Mouse (Mus musculus): ENCODE results near the gene Smyd3. TPM values are rescaled to one million over a fixed set of nuclear protein-coding genes. Genes with fewer than 3 reads are reported as not detected.

Gene Smyd3
- polyA plus RNA-seq, 1 experiment from 2014 or later: 5.8 TPM

GRCm38 (mm10) chr1:179064601-179065293 is 453.1 kb downstream of the Smyd3 start:
- H3K4me1 ChIP-seq (ENCODE audit: insufficient read depth, low read depth, low read length): peaks cover 5% of the 10 kb centered on the region; the same call in 1 of the 2 replicates
- no peak overlapping the region for H3K4me3 ChIP-seq (ENCODE audit: low read depth, low read length)
- no peaks in the 10 kb centered on the region for H3K36me3 ChIP-seq (ENCODE audit: insufficient read depth, low read length)
- ATAC-seq (peak; percentile 46), DNase-seq (ENCODE audit: low spot score) (peak; percentile 28)
- 50% methylated on average over 14 of the region's 14 CpGs for WGBS
- no peak overlapping the region for H3K9ac ChIP-seq (replicated peaks; ENCODE audit: low read depth)
- no peak overlapping the region for H3K4me2 ChIP-seq (replicated peaks; ENCODE audit: low read depth, low read length)
- no peaks in the 10 kb centered on the region for H3K27me3 ChIP-seq (replicated peaks; ENCODE audit: insufficient read depth, low read length)
- H3K9me3 ChIP-seq (ENCODE audit: low read length): no peaks in the 10 kb centered on the region
- TF ChIP-seq EP300 (IDR thresholded peaks at IDR 0.05) (no peak), CTCF (IDR thresholded peaks at IDR 0.05) (no peak)
- no peak overlapping the region for H3K27ac ChIP-seq (ENCODE audit: low read length)

GRCm38 (mm10) chr1:179061759-179062168 is 456.1 kb downstream of the Smyd3 start:
- WGBS: 12% methylated on average over 9 of the region's 9 CpGs
- no peaks in the 10 kb centered on the region for H3K9me3 ChIP-seq (ENCODE audit: low read length)
- peaks cover 5% of the 10 kb centered on the region; the same call in 1 of the 2 replicates for H3K4me1 ChIP-seq (ENCODE audit: insufficient read depth, low read depth, low read length)
- no peak overlapping the region for H3K9ac ChIP-seq (replicated peaks; ENCODE audit: low read depth)
- TF ChIP-seq EP300 (IDR thresholded peaks at IDR 0.05) (peak; percentile 75), CTCF (IDR thresholded peaks at IDR 0.05) (no peak)
- ATAC-seq (peak; percentile 62), DNase-seq (ENCODE audit: low spot score) (peak; percentile 80)
- H3K36me3 ChIP-seq (ENCODE audit: insufficient read depth, low read length): no peaks in the 10 kb centered on the region
- no peak overlapping the region for H3K27ac ChIP-seq (ENCODE audit: low read length)
- H3K4me3 ChIP-seq (ENCODE audit: low read depth, low read length): no peak overlapping the region
- H3K27me3 ChIP-seq (replicated peaks; ENCODE audit: insufficient read depth, low read length): no peaks in the 10 kb centered on the region
- H3K4me2 ChIP-seq (replicated peaks; ENCODE audit: low read depth, low read length): no peak overlapping the region

- Histone ChIP-seq H3K36me3 (ENCODE audit: insufficient read depth, low read length) (no peaks in the 10 kb centered on the region), H3K4me1 (ENCODE audit: insufficient read depth, low read depth, low read length) (peaks cover 5% of the 10 kb centered on the region; the same call in 1 of the 2 replicates), H3K4me3 (ENCODE audit: low read depth, low read length) (no peak overlapping the region), H3K9ac (replicated peaks; ENCODE audit: low read depth) (no peak overlapping the region), H3K9me3 (ENCODE audit: low read length) (no peaks in the 10 kb centered on the region), H3K4me2 (replicated peaks; ENCODE audit: low read depth, low read length) (no peak overlapping the region), H3K27ac (ENCODE audit: low read length) (no peak overlapping the region), H3K27me3 (replicated peaks; ENCODE audit: insufficient read depth, low read length) (no peaks in the 10 kb centered on the region)
- DNase-seq (ENCODE audit: low spot score): no peak
- no peak for ATAC-seq
- no peak for TF ChIP-seq CTCF (IDR thresholded peaks at IDR 0.05)
- no peak for TF ChIP-seq EP300 (IDR thresholded peaks at IDR 0.05)
- WGBS: 53% methylated on average over 4 of the region's 4 CpGs
These were observed 456.8 kb downstream of the Smyd3 start for GRCm38 (mm10) chr1:179061053-179061452.

GRCm38 (mm10) chr1:179060113-179060955 is 457.5 kb downstream of the Smyd3 start:
- Histone ChIP-seq H3K4me1 (ENCODE audit: insufficient read depth, low read depth, low read length) (peaks cover 5% of the 10 kb centered on the region; the same call in 1 of the 2 replicates), H3K27me3 (replicated peaks; ENCODE audit: insufficient read depth, low read length) (no peaks in the 10 kb centered on the region), H3K27ac (ENCODE audit: low read length) (no peak overlapping the region), H3K9me3 (ENCODE audit: low read length) (no peaks in the 10 kb centered on the region), H3K36me3 (ENCODE audit: insufficient read depth, low read length) (no peaks in the 10 kb centered on the region), H3K4me3 (ENCODE audit: low read depth, low read length) (no peak overlapping the region), H3K4me2 (replicated peaks; ENCODE audit: low read depth, low read length) (no peak overlapping the region), H3K9ac (replicated peaks; ENCODE audit: low read depth) (no peak overlapping the region)
- DNase-seq (ENCODE audit: low spot score) (peak; percentile 40), ATAC-seq (peak; percentile 56)
- WGBS: 39% methylated on average over 18 of the region's 18 CpGs
- TF ChIP-seq CTCF (IDR thresholded peaks at IDR 0.05) (no peak), EP300 (IDR thresholded peaks at IDR 0.05) (no peak)

- H3K9me3 ChIP-seq (ENCODE audit: low read length): no peaks in the 10 kb centered on the region
- no peak for TF ChIP-seq CTCF (IDR thresholded peaks at IDR 0.05)
- TF ChIP-seq EP300 (IDR thresholded peaks at IDR 0.05): no peak
- H3K4me1 ChIP-seq (ENCODE audit: insufficient read depth, low read depth, low read length): peaks cover 5% of the 10 kb centered on the region; the same call in 1 of the 2 replicates
- no peak overlapping the region for H3K4me3 ChIP-seq (ENCODE audit: low read depth, low read length)
- DNase-seq (ENCODE audit: low spot score): no peak
- H3K9ac ChIP-seq (replicated peaks; ENCODE audit: low read depth): no peak overlapping the region
- H3K36me3 ChIP-seq (ENCODE audit: insufficient read depth, low read length): no peaks in the 10 kb centered on the region
- no peak for ATAC-seq
- WGBS: 72% methylated on average over 15 of the region's 15 CpGs
- H3K27me3 ChIP-seq (replicated peaks; ENCODE audit: insufficient read depth, low read length): no peaks in the 10 kb centered on the region
- H3K4me2 ChIP-seq (replicated peaks; ENCODE audit: low read depth, low read length): no peak overlapping the region
- no peak overlapping the region for H3K27ac ChIP-seq (ENCODE audit: low read length)
These were observed 458.3 kb downstream of the Smyd3 start for GRCm38 (mm10) chr1:179059286-179060112.
